Mouse (Mus musculus) liver, adult 2 months (tissue): ENCODE results near the gene Chd3. TPM values are rescaled to one million over a fixed set of nuclear protein-coding genes. Genes with fewer than 3 reads are reported as not detected.
"Not testable (repeated sequence)": the region's sequence is repeated elsewhere in the genome, so short reads cannot be mapped to it uniquely, and the experiment has no call there.

Experiments used
- DNase-seq: peaks from one replicate; pipeline ENCODE4 v3.0.0-alpha.2; 2011; ENCODE audit warnings: low read depth, low spot score; ENCODE audit errors: extremely low read depth
- H3K27ac ChIP-seq: fragments of 200-500 bp; replicated peaks from 2 replicates; pipeline ENCODE4 v1.5.1; 2012; ENCODE audit warnings: low read depth, mild to moderate bottlenecking, control low read depth, inconsistent platforms, low read length; ENCODE audit not compliant: insufficient read depth
- H3K27me3 ChIP-seq: fragments of 200-500 bp; 2 replicates; pipeline ENCODE4 v1.6.1; 2012; ENCODE audit warnings: mild to moderate bottlenecking, moderate library complexity, low read length, inconsistent platforms; ENCODE audit not compliant: control insufficient read depth, insufficient read depth
- H3K36me3 ChIP-seq: fragments of 200-500 bp; 2 replicates; pipeline ENCODE4 v1.6.1; 2012; ENCODE audit warnings: low read length, inconsistent platforms; ENCODE audit not compliant: control insufficient read depth, insufficient read depth
- H3K4me1 ChIP-seq: fragments of 200-500 bp; 2 replicates; pipeline ENCODE4 v1.6.1; 2011; ENCODE audit warnings: low read length; ENCODE audit not compliant: control insufficient read depth, insufficient read depth
- H3K4me3 ChIP-seq: fragments of 200-500 bp; 2 replicates; pipeline ENCODE4 v1.5.1; 2011; ENCODE audit warnings: low read depth, mild to moderate bottlenecking, control low read depth, low read length, moderate library complexity; ENCODE audit not compliant: insufficient read depth
- H3K79me2 ChIP-seq: fragments of 200-500 bp; 2 replicates; pipeline ENCODE4 v1.6.1; 2012; ENCODE audit warnings: inconsistent platforms, mild to moderate bottlenecking, low read length, moderate library complexity; ENCODE audit not compliant: control insufficient read depth, insufficient read depth
- H3K9ac ChIP-seq: fragments of 200-500 bp; 2 replicates; pipeline ENCODE4 v1.6.1; 2012; ENCODE audit warnings: low read depth, mild to moderate bottlenecking, control low read depth, inconsistent platforms, low read length
- CTCF ChIP-seq: fragments of 200-500 bp; IDR thresholded peaks from 2 replicates; pipeline ENCODE4 v1.5.1; 2011; ENCODE audit warnings: low read depth, low read length, control low read depth
- POLR2A ChIP-seq: fragments of 200-500 bp; IDR thresholded peaks from 2 replicates; pipeline ENCODE4 v1.6.1; 2011; ENCODE audit warnings: low read length, control low read depth; ENCODE audit not compliant: insufficient read depth; ENCODE audit errors: extremely low read depth
- whole genome bisulfite sequencing: fragments of 180-500 bp; shearing (Covaris S2); methylation state at CpG from one replicate; pipeline ENCODE4 v1.1.7; 2018; 5-methylcytosine and 5-hydroxymethylcytosine counted together
- polyA plus RNA-seq: library from polyadenylated mRNA; depleted of rRNA; stranded (reverse); fragments of >200 nt; gene quantifications from 2 replicates; pipeline ENCODE4 v1.2.3, GENCODE M21; 2012
- total RNA-seq: library from RNA; depleted of rRNA; stranded (reverse); fragments of >200 nt; gene quantifications from 2 replicates; pipeline ENCODE4 v1.2.3, GENCODE M21; 2014

Chd3 gene
- total and polyA plus RNA-seq, 2 experiments, result 57.5 to 80.2 TPM

DNA sequence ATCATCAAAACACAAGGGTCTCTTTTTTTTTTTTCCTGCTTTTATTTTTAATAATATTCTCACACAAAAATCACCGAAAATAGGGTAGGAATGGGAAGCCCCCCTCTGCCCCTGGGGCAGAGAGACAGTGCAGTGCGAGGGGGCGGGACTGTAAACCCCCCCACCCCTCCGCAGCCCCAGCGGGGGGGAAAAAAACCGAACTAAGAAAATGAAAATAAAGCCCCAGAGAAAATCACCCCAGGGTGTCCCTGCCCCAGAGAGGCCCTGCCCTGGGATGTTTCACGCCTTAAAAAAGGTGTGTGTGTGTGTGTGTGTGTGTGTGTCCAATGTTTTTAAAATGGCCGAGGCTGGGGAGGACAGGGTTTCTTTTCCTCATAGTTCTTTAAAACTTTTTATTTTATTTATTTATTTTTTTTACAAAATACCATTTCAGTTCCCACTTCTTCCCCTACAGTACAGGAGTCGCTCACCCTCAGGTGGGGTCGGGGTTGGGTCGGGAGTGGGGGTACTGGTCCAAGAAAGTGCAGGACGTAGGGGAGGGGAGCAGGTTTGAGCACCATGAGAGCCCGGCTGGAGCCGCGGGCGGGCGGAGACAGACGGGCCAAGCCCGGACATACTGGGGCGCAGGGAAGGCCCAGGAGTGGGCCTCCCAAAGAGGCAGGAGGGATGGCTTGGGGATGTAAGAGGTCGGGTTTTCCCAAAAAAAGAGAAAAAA is 29.4 kb upstream of the Chd3 start:
- no peaks in the 10 kb centered on the region; the same call in 1 of the 2 replicates for H3K79me2 ChIP-seq
- WGBS, result 76% methylated on average over 21 of the region's 21 CpGs
- 0 out of 2 replicates have a peak overlapping the region, but pooled peaks have one; percentile 64 for H3K4me3 ChIP-seq
- H3K9ac ChIP-seq, result no peak overlapping the region
- H3K36me3 ChIP-seq, result peaks cover 8% of the 10 kb centered on the region; the same call in 1 of the 2 replicates
- peaks cover 6% of the 10 kb centered on the region for H3K4me1 ChIP-seq
- no peaks in the 10 kb centered on the region for H3K27me3 ChIP-seq
- no peak for DNase-seq
- TF ChIP-seq CTCF, result no peak
- TF ChIP-seq POLR2A, result no peak
- H3K27ac ChIP-seq, result no peak overlapping the region

DNA sequence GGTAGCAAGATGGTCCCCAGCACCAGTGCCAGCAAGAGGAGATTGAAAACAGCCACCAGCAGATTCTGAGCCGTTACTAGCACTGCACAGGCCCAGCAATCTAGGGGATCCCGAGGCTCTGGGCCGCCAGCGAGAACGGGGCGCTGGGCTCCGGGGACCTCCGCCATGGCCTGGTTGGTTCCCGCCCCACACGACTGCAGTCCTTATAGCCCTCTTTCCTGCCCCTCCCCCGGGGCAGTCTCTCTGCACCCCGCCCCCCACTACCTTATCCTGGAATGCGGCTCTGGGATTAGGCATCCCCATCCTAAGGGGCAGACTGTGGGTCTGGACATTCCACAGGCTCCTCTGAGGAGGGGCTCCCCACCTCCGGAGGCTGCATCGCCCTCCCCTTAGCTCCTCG is 28.9 kb upstream of the Chd3 start, which contains the start of gene Tmem88:
Gene Tmem88 (minus strand): TSS at position 176 of the 400 bp plus-strand sequence.
- peak within 1 kb of the TSS; percentile 64 for H3K4me3 ChIP-seq

GRCm38 (mm10) chr11:69397581-69398057 is 28.4 kb upstream of the Chd3 start:
- H3K4me1 ChIP-seq, result peaks cover 6% of the 10 kb centered on the region
- WGBS, result 71% methylated on average over 24 of the region's 24 CpGs
- H3K4me3 ChIP-seq, result peak overlapping the region; percentile 64
- H3K36me3 ChIP-seq, result peaks cover 6% of the 10 kb centered on the region; the same call in 1 of the 2 replicates
- DNase-seq, result no peak
- H3K79me2 ChIP-seq, result no peaks in the 10 kb centered on the region; the same call in 1 of the 2 replicates
- peak overlapping the region; percentile 67 for H3K9ac ChIP-seq
- no peaks in the 10 kb centered on the region for H3K27me3 ChIP-seq
- TF ChIP-seq CTCF, result no peak
- no peak for TF ChIP-seq POLR2A
- peak overlapping the region; percentile 37 for H3K27ac ChIP-seq

More for the DNA sequence above, 28.9 kb upstream of the Chd3 start, which contains the start of gene Tmem88:
- Histone ChIP-seq H3K79me2 (no peaks in the 10 kb centered on the region; the same call in 1 of the 2 replicates), H3K27ac (peak within 1 kb of the TSS; percentile 37), H3K9ac (peak within 1 kb of the TSS; percentile 67), H3K4me1 (peaks cover 6% of the 10 kb centered on the region), H3K36me3 (peaks cover 6% of the 10 kb centered on the region; the same call in 1 of the 2 replicates), H3K27me3 (no peaks in the 10 kb centered on the region)
- 56% methylated on average over 16 of the region's 16 CpGs for WGBS
- DNase-seq, result no peak
- TF ChIP-seq POLR2A (0 out of 2 replicates have a peak, but pooled peaks have one; percentile 18), CTCF (no peak)

DNA sequence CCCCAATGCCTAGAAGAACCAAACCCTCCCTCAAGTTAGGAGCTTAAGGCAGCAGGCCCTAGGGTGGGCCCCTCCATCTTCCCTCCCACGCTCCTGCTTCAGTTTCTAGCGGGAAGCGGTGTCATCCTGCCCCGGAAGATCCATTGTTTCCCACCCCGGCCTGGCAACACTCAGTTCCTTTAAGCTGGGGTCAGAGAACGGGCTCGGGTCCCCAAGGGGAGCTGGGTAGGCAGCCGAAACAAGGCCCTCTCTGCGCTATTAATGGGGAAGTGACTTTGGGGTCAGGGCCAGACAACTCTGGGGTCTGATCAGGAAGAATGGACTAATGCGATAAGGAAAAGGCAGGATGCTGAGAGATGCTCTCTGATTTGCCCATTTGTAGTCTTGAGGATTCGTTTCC is 27.6 kb upstream of the Chd3 start:
- no peak for TF ChIP-seq POLR2A
- no peak for TF ChIP-seq CTCF
- DNase-seq, result no peak
- Histone ChIP-seq H3K9ac (peak overlapping the region; percentile 54), H3K4me3 (peak overlapping the region; percentile 10), H3K4me1 (peaks cover 6% of the 10 kb centered on the region), H3K79me2 (no peaks in the 10 kb centered on the region; the same call in 1 of the 2 replicates), H3K27me3 (no peaks in the 10 kb centered on the region), H3K36me3 (peaks cover 6% of the 10 kb centered on the region; the same call in 1 of the 2 replicates), H3K27ac (peak overlapping the region; percentile 32)
- WGBS, result 58% methylated on average over 11 of the region's 11 CpGs

DNA sequence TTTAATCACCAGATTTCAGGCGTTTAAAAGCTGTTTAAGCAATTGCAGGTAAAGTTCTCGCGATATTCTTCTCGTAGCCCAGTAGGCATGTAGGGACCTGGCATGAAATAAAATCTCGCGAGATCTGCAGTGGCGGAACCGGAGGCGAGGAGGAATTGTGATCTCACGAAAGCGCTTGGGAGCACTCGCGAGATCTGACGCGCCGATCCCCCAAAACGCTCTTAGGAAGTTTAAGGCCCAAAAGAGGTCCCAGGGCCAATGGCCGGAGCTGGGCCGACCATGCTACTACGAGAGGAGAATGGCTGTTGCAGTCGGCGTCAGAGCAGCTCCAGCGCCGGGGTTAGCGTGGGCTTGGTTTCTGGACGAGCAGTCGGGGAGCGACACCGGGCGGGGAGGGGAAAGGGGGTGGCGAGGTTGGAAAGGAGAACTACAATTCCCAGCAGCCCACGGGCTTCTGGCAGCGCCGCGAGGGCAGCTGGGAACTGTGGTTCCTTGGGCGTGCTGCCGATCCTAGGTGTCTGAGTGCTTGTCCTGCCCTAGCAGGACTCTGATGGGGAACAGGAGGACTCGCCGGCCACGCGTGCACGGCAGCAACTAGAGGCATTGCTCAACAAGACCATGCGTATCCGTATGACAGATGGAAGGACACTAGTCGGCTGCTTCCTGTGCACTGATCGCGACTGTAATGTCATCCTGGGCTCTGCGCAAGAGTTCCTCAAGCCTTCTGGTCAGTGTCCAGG is 26.6 kb upstream of the Chd3 start:
- H3K27ac ChIP-seq, result peak overlapping the region; percentile 95
- H3K9ac ChIP-seq, result peak overlapping the region; percentile 92
- under 1% methylated on average over 48 of the region's 48 CpGs for WGBS
- H3K27me3 ChIP-seq, result no peaks in the 10 kb centered on the region
- H3K4me3 ChIP-seq, result peak overlapping the region; percentile 79
- peak; percentile 97 for DNase-seq
- TF ChIP-seq CTCF (no peak), POLR2A (peak; percentile 44; the same call in 1 of the 2 replicates)
- H3K36me3 ChIP-seq, result peaks cover 4% of the 10 kb centered on the region; the same call in 1 of the 2 replicates
- H3K4me1 ChIP-seq, result peaks cover 6% of the 10 kb centered on the region
- H3K79me2 ChIP-seq, result no peaks in the 10 kb centered on the region; the same call in 1 of the 2 replicates

- Histone ChIP-seq H3K4me3 (peak within 1 kb of the TSS; percentile 79), H3K27ac (peak within 1 kb of the TSS; percentile 95), H3K9ac (peak within 1 kb of the TSS; percentile 92)
- not testable (repeated sequence) for H3K27me3 ChIP-seq, H3K79me2 ChIP-seq, H3K4me1 ChIP-seq, H3K36me3 ChIP-seq
- peak; percentile 91 for DNase-seq
- under 1% methylated on average over 24 of the region's 24 CpGs for WGBS
Observed at GRCm38 (mm10) chr11:69395235-69395633, 26.0 kb upstream of the Chd3 start, which contains the start of the genes Naa38 and Cyb5d1. Gene Naa38 (plus strand): TSS chr11:69395487. Gene Cyb5d1 (minus strand): TSS chr11:69395631.

DNA sequence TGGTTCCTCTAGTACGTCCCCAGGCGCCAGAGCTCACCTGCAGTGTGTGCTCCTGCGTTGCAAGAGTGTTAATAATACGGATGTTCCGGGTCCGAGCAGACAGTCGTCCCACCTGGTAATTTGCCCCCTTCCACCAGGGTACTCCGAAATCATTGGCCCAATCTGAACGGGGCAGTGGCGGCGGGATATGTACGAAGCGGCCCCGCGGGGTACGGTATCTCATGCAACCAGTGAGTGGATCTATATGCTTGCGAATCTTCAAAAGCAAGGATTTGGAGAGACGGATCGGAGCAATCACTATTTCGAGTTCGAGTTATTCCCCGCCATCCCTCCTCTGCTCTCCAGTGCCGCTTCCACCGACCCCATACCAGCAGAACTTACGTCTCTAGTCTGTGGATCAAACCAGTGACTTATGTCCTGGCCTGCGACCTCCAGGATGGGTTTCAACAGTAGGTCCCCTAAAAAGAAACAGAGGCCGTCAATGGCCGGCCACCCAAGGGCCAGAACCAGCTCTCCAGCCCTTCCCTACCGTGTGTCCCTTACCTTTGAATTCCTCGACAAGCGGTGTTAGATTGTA is 25.5 kb upstream of the Chd3 start:
- not testable (repeated sequence) for H3K4me1 ChIP-seq, H3K27me3 ChIP-seq, H3K79me2 ChIP-seq, H3K36me3 ChIP-seq, DNase-seq
- H3K9ac ChIP-seq, result peak overlapping the region; percentile 76
- peak overlapping the region; percentile 58 for H3K4me3 ChIP-seq
- WGBS, result under 1% methylated on average over 31 of the region's 31 CpGs
- peak overlapping the region; percentile 49 for H3K27ac ChIP-seq
